Mouse (Mus musculus): ENCODE measurements at regions not wholly inside any gene's neighbourhood (a gene's known extent, or its start where the extent isn't known, plus 50 kb on each side); places are given as distances from the start of the nearest gene placed in this dataset.

- no peak overlapping the region for H3K9ac ChIP-seq (ENCODE audit: low read depth, low read length)
- H3K79me2 ChIP-seq (ENCODE audit: control insufficient read depth, insufficient read depth, low read length) = no peaks in the 10 kb centered on the region
- no peaks in the 10 kb centered on the region for H3K27me3 ChIP-seq (ENCODE audit: control insufficient read depth, insufficient read depth, low read length)
- H3K27ac ChIP-seq (replicated peaks; ENCODE audit: insufficient read depth, low read depth, low read length) = no peak overlapping the region
- no peaks in the 10 kb centered on the region for H3K4me1 ChIP-seq (ENCODE audit: control insufficient read depth, insufficient read depth, low read length)
- TF ChIP-seq CTCF (IDR thresholded peaks at IDR 0.05; ENCODE audit: low read depth, low read length) (no peak), POLR2A (IDR thresholded peaks at IDR 0.05; ENCODE audit: extremely low read depth, insufficient read depth, low read length) (no peak)
- no peak overlapping the region for H3K4me3 ChIP-seq (ENCODE audit: insufficient read depth, low read depth, low read length)
- H3K36me3 ChIP-seq (ENCODE audit: control insufficient read depth, insufficient read depth, low read length) = no peaks in the 10 kb centered on the region
- no peak for DNase-seq (ENCODE audit: extremely low read depth, low read depth, low spot score)
- 67% methylated on average over 3 of the region's 3 CpGs for WGBS
Measured at GRCm38 (mm10) chr11:111175566-111175965, 109.6 kb downstream of the Kcnj2 start.

GRCm38 (mm10) chr11:111177516-111177915 is 111.6 kb downstream of the Kcnj2 start:
- Histone ChIP-seq H3K36me3 (ENCODE audit: control insufficient read depth, insufficient read depth, low read length) (no peaks in the 10 kb centered on the region), H3K27me3 (ENCODE audit: control insufficient read depth, insufficient read depth, low read length) (no peaks in the 10 kb centered on the region), H3K4me3 (ENCODE audit: insufficient read depth, low read depth, low read length) (no peak overlapping the region), H3K9ac (ENCODE audit: low read depth, low read length) (no peak overlapping the region), H3K4me1 (ENCODE audit: control insufficient read depth, insufficient read depth, low read length) (no peaks in the 10 kb centered on the region), H3K79me2 (ENCODE audit: control insufficient read depth, insufficient read depth, low read length) (no peaks in the 10 kb centered on the region), H3K27ac (replicated peaks; ENCODE audit: insufficient read depth, low read depth, low read length) (no peak overlapping the region)
- no peak for TF ChIP-seq POLR2A (IDR thresholded peaks at IDR 0.05; ENCODE audit: extremely low read depth, insufficient read depth, low read length)
- TF ChIP-seq CTCF (IDR thresholded peaks at IDR 0.05; ENCODE audit: low read depth, low read length) = no peak
- DNase-seq (ENCODE audit: extremely low read depth, low read depth, low spot score) = no peak
- WGBS = 82% methylated on average over 4 of the region's 4 CpGs

DNA sequence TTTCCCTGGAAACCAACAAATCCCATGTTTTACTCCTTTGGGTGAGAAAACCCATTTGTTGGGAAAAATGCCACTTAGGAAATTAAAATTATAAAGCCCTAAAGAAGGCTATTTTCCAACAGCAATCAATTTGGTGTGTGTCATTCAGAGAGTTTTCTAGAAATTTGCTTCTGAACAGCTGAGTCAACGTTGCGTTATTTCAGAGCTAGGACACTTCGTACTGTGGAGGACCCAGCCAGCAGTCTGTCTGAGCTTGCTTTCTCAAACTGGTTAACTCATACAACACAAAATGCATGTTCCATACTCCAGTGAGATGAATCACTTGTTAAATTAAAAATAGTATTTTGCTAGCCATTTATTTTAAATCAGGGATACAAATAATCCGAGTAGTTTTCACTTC is 131.5 kb downstream of the Kcnj2 start:
- H3K79me2 ChIP-seq (ENCODE audit: control insufficient read depth, insufficient read depth, low read length) = no peaks in the 10 kb centered on the region
- TF ChIP-seq CTCF (IDR thresholded peaks at IDR 0.05; ENCODE audit: low read depth, low read length) (no peak), POLR2A (IDR thresholded peaks at IDR 0.05; ENCODE audit: extremely low read depth, insufficient read depth, low read length) (no peak)
- H3K4me1 ChIP-seq (ENCODE audit: control insufficient read depth, insufficient read depth, low read length) = no peaks in the 10 kb centered on the region
- no peaks in the 10 kb centered on the region for H3K36me3 ChIP-seq (ENCODE audit: control insufficient read depth, insufficient read depth, low read length)
- no peaks in the 10 kb centered on the region for H3K27me3 ChIP-seq (ENCODE audit: control insufficient read depth, insufficient read depth, low read length)
- WGBS = 71% methylated on average over 4 of the region's 4 CpGs
- no peak overlapping the region for H3K27ac ChIP-seq (replicated peaks; ENCODE audit: insufficient read depth, low read depth, low read length)
- H3K4me3 ChIP-seq (ENCODE audit: insufficient read depth, low read depth, low read length) = no peak overlapping the region
- no peak for DNase-seq (ENCODE audit: extremely low read depth, low read depth, low spot score)
- H3K9ac ChIP-seq (ENCODE audit: low read depth, low read length) = no peak overlapping the region

DNA sequence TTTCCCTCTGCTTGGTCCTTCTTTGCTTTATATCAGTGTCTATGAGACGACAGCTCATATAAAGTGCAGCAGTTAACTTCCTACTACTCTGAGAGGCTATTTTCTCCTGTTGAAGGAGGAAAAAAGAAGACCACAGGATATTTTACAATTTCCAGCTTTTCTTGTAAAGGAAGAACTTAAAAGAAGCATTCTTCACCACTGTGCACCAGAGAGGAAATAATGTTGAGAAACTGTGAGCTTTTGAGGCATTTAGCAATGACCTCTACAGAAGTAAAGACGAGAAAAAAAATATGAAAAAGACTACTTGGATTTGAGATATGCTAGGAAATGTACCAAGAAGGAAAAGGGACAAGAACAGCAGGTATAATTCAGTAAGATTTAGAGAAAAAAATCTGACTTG is 134.5 kb downstream of the Kcnj2 start:
- no peaks in the 10 kb centered on the region for H3K79me2 ChIP-seq (ENCODE audit: control insufficient read depth, insufficient read depth, low read length)
- no peaks in the 10 kb centered on the region for H3K27me3 ChIP-seq (ENCODE audit: control insufficient read depth, insufficient read depth, low read length)
- no peak for TF ChIP-seq CTCF (IDR thresholded peaks at IDR 0.05; ENCODE audit: low read depth, low read length)
- TF ChIP-seq POLR2A (IDR thresholded peaks at IDR 0.05; ENCODE audit: extremely low read depth, insufficient read depth, low read length) = no peak
- 51% methylated on average over 2 of the region's 2 CpGs for WGBS
- no peak overlapping the region for H3K27ac ChIP-seq (replicated peaks; ENCODE audit: insufficient read depth, low read depth, low read length)
- no peak overlapping the region for H3K9ac ChIP-seq (ENCODE audit: low read depth, low read length)
- no peak overlapping the region for H3K4me3 ChIP-seq (ENCODE audit: insufficient read depth, low read depth, low read length)
- H3K4me1 ChIP-seq (ENCODE audit: control insufficient read depth, insufficient read depth, low read length) = no peaks in the 10 kb centered on the region
- H3K36me3 ChIP-seq (ENCODE audit: control insufficient read depth, insufficient read depth, low read length) = no peaks in the 10 kb centered on the region
- DNase-seq (ENCODE audit: extremely low read depth, low read depth, low spot score) = no peak

DNA sequence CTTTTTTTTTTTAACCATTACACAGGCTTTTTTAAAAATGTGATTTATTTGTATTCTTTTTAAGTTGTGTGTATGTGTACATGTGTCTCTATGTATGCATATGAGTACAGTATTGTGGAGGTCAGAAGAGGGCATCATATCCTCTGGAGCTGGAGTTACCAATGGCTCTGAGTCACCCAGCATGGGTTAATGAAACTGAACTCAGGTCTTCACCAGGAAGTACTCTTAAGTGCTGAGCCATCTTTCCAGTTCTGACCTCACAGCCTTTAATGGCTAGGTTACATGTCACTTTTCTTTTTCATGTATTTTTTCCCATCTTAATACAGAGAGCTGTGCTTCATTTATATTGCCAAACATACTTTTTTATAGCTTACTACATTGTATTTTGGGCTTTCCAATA is 136.8 kb downstream of the Kcnj2 start:
- Histone ChIP-seq H3K27me3 (ENCODE audit: control insufficient read depth, insufficient read depth, low read length) (no peaks in the 10 kb centered on the region), H3K79me2 (ENCODE audit: control insufficient read depth, insufficient read depth, low read length) (no peaks in the 10 kb centered on the region), H3K4me3 (ENCODE audit: insufficient read depth, low read depth, low read length) (no peak overlapping the region), H3K9ac (ENCODE audit: low read depth, low read length) (no peak overlapping the region), H3K4me1 (ENCODE audit: control insufficient read depth, insufficient read depth, low read length) (no peaks in the 10 kb centered on the region), H3K27ac (replicated peaks; ENCODE audit: insufficient read depth, low read depth, low read length) (no peak overlapping the region), H3K36me3 (ENCODE audit: control insufficient read depth, insufficient read depth, low read length) (no peaks in the 10 kb centered on the region)
- DNase-seq (ENCODE audit: extremely low read depth, low read depth, low spot score) = no peak
- TF ChIP-seq CTCF (IDR thresholded peaks at IDR 0.05; ENCODE audit: low read depth, low read length) = no peak
- no peak for TF ChIP-seq POLR2A (IDR thresholded peaks at IDR 0.05; ENCODE audit: extremely low read depth, insufficient read depth, low read length)

- Histone ChIP-seq H3K79me2 (ENCODE audit: control insufficient read depth, insufficient read depth, low read length) (no peaks in the 10 kb centered on the region), H3K27me3 (ENCODE audit: control insufficient read depth, insufficient read depth, low read length) (no peaks in the 10 kb centered on the region), H3K27ac (replicated peaks; ENCODE audit: insufficient read depth, low read depth, low read length) (no peak overlapping the region), H3K36me3 (ENCODE audit: control insufficient read depth, insufficient read depth, low read length) (no peaks in the 10 kb centered on the region), H3K9ac (ENCODE audit: low read depth, low read length) (no peak overlapping the region), H3K4me1 (ENCODE audit: control insufficient read depth, insufficient read depth, low read length) (no peaks in the 10 kb centered on the region), H3K4me3 (ENCODE audit: insufficient read depth, low read depth, low read length) (no peak overlapping the region)
- TF ChIP-seq CTCF (IDR thresholded peaks at IDR 0.05; ENCODE audit: low read depth, low read length) = no peak
- TF ChIP-seq POLR2A (IDR thresholded peaks at IDR 0.05; ENCODE audit: extremely low read depth, insufficient read depth, low read length) = no peak
- no peak for DNase-seq (ENCODE audit: extremely low read depth, low read depth, low spot score)
Measured at GRCm38 (mm10) chr11:111210565-111210964, 144.6 kb downstream of the Kcnj2 start.
